In the genomic region with DNA sequence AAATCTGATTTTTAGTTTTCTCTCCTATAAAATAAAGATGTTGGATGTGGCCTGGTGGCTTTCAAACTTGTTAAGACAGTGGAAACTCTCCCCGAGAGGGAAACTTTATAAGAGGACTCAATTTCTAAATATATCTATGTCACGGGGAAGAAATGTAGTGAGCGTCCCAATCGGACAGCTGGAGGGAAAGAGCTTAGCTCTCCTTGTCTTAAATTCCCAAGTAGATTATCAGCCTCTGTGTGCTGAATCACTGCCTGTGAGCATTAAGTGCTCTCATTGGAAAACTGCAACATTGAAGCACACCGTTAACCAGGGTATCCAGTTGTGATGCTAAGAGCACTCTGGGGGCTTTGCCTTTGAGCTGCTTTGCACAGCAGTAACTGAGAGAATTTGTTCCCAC, we compare ENCODE assay signal across 15 mouse cellular contexts. TPM values are rescaled to one million over a fixed set of nuclear protein-coding genes. Genes with fewer than 3 reads are reported as not detected.
DNase-seq lines count a peak whose midpoint lies in the region; ATAC-seq and TF ChIP-seq lines count a peak whose summit lies in the region.
"Had no signal": no experiment of that assay in that cellular context is flagged by ENCODE, and none has a peak within 500 bp of the region (broad histone marks: within the 10 kb centered on the region; RNA-seq: fewer than 3 reads in every experiment).

No protein-coding gene starts in this region.

- no peak for DNase-seq in forebrain, postnatal 0 days
- no peak for DNase-seq in heart, postnatal 25 days (ENCODE audit: low spot score)
- DNase-seq in neural tube, embryonic 10.5 days (ENCODE audit: extremely low spot score, low spot score): no peak
- DNase-seq in kidney, adult 9 months: no peak
- DNase-seq: cerebellum, adult 8-10 months; gastrocnemius, postnatal 25 days had no signal

- no peaks in the 10 kb centered on the region for H3K36me3 ChIP-seq in forebrain, embryonic 13.5 days (ENCODE audit: poor library complexity, severe bottlenecking)
- no peaks in the 10 kb centered on the region for H3K36me3 ChIP-seq in forebrain, postnatal 0 days (ENCODE audit: insufficient read depth)
- no peaks in the 10 kb centered on the region for H3K36me3 ChIP-seq in heart, embryonic 15.5 days
- H3K36me3 ChIP-seq in neural tube, embryonic 13.5 days: no peaks in the 10 kb centered on the region
- no peaks in the 10 kb centered on the region for H3K36me3 ChIP-seq in stomach, embryonic 16.5 days (ENCODE audit: control insufficient read depth, insufficient read depth, low read length)
- H3K36me3 ChIP-seq: kidney, embryonic 15.5 days; liver, embryonic 12.5 days had no signal

- H3K4me1 ChIP-seq in forebrain, embryonic 13.5 days: peaks cover 49% of the 10 kb centered on the region
- peaks cover 25% of the 10 kb centered on the region; the same call in 1 of the 2 replicates for H3K4me1 ChIP-seq in forebrain, postnatal 0 days (ENCODE audit: insufficient read depth)
- peaks cover 25% of the 10 kb centered on the region for H3K4me1 ChIP-seq in heart, embryonic 15.5 days (replicated peaks)
- peaks cover 52% of the 10 kb centered on the region for H3K4me1 ChIP-seq in neural tube, embryonic 13.5 days (replicated peaks)
- H3K4me1 ChIP-seq in stomach, embryonic 16.5 days (ENCODE audit: control insufficient read depth, insufficient read depth, low read length): peaks cover 11% of the 10 kb centered on the region; the same call in 1 of the 2 replicates
- H3K4me1 ChIP-seq: liver, embryonic 12.5 days had no signal

- H3K9me3 ChIP-seq in forebrain, embryonic 13.5 days (replicated peaks): 0 out of 2 replicates have a peak, but pooled peaks cover 3% of the 10 kb centered on the region
- no peaks in the 10 kb centered on the region for H3K9me3 ChIP-seq in forebrain, postnatal 0 days (ENCODE audit: low read length)
- H3K9me3 ChIP-seq in heart, embryonic 15.5 days (replicated peaks): no peaks in the 10 kb centered on the region
- no peaks in the 10 kb centered on the region for H3K9me3 ChIP-seq in neural tube, embryonic 13.5 days
- no peaks in the 10 kb centered on the region for H3K9me3 ChIP-seq in stomach, embryonic 16.5 days (replicated peaks; ENCODE audit: control insufficient read depth, low read length)
- H3K9me3 ChIP-seq: kidney, embryonic 15.5 days; liver, embryonic 12.5 days had no signal

- TF ChIP-seq CTCF in forebrain, postnatal 0 days (IDR thresholded peaks at IDR 0.05; ENCODE audit: low read depth): no peak

- no peak overlapping the region for H3K4me3 ChIP-seq in forebrain, embryonic 13.5 days
- H3K4me3 ChIP-seq in forebrain, postnatal 0 days (ENCODE audit: low read depth, low read length): no peak overlapping the region
- H3K4me3 ChIP-seq in heart, embryonic 15.5 days: no peak overlapping the region
- no peak overlapping the region for H3K4me3 ChIP-seq in neural tube, embryonic 13.5 days
- H3K4me3 ChIP-seq in stomach, embryonic 16.5 days (replicated peaks; ENCODE audit: low read length): no peak overlapping the region
- H3K4me3 ChIP-seq: kidney, embryonic 15.5 days; liver, embryonic 12.5 days; myocyte had no signal

- no peak overlapping the region for H3K9ac ChIP-seq in forebrain, embryonic 13.5 days
- H3K9ac ChIP-seq in forebrain, postnatal 0 days: no peak overlapping the region
- no peak overlapping the region for H3K9ac ChIP-seq in heart, embryonic 15.5 days
- no peak overlapping the region for H3K9ac ChIP-seq in neural tube, embryonic 13.5 days
- H3K9ac ChIP-seq in stomach, embryonic 16.5 days (ENCODE audit: low read length): no peak overlapping the region
- H3K9ac ChIP-seq: kidney, embryonic 15.5 days; liver, embryonic 12.5 days had no signal

- peak overlapping the region; percentile 65; the same call in 1 of the 2 replicates for H3K27ac ChIP-seq in forebrain, embryonic 13.5 days
- H3K27ac ChIP-seq in forebrain, postnatal 0 days (ENCODE audit: low read depth, low read length): no peak overlapping the region
- peak overlapping the region; percentile 41; the same call in 1 of the 2 replicates for H3K27ac ChIP-seq in heart, embryonic 15.5 days
- H3K27ac ChIP-seq in neural tube, embryonic 13.5 days (replicated peaks): 0 out of 2 replicates have a peak overlapping the region, but pooled peaks have one; percentile 14
- H3K27ac ChIP-seq in stomach, embryonic 16.5 days (ENCODE audit: low read length): peak overlapping the region; percentile 5; the same call in 1 of the 2 replicates
- H3K27ac ChIP-seq: kidney, embryonic 15.5 days; liver, embryonic 12.5 days had no signal

- no peak overlapping the region for H3K4me2 ChIP-seq in forebrain, embryonic 13.5 days
- no peak overlapping the region for H3K4me2 ChIP-seq in forebrain, postnatal 0 days (ENCODE audit: low read depth)
- H3K4me2 ChIP-seq in heart, embryonic 15.5 days: no peak overlapping the region
- no peak overlapping the region for H3K4me2 ChIP-seq in neural tube, embryonic 13.5 days
- no peak overlapping the region for H3K4me2 ChIP-seq in stomach, embryonic 16.5 days (ENCODE audit: low read depth, low read length)
- H3K4me2 ChIP-seq: kidney, embryonic 15.5 days; liver, embryonic 12.5 days had no signal

- ATAC-seq in forebrain, embryonic 13.5 days: no peak
- no peak for ATAC-seq in forebrain, postnatal 0 days
- no peak for ATAC-seq in heart, embryonic 15.5 days (replicated peaks; ENCODE audit: insufficient number of reproducible peaks, insufficient read depth, low FRiP score, low read depth)
- ATAC-seq in neural tube, embryonic 13.5 days (ENCODE audit: low read depth): no peak
- ATAC-seq in stomach, embryonic 16.5 days (ENCODE audit: insufficient read depth, low FRiP score): no peak
- ATAC-seq: liver, embryonic 12.5 days; lung, postnatal 0 days; Patski had no signal

- WGBS in forebrain, embryonic 13.5 days: 54% methylated on average over 5 of the region's 5 CpGs
- WGBS in forebrain, postnatal 0 days: 42% methylated on average over 5 of the region's 5 CpGs
- 33% methylated on average over 5 of the region's 5 CpGs for WGBS in heart, embryonic 15.5 days
- 71% methylated on average over 5 of the region's 5 CpGs for WGBS in neural tube, embryonic 13.5 days
- WGBS in stomach, embryonic 16.5 days: 54% methylated on average over 5 of the region's 5 CpGs

- intact Hi-C loops in heart, postnatal 25 days (cut with DNase I): loop anchor here (10.0 kb wide), 1 partner anchor 407 kb away; no protein-coding TSS in a partner anchor

- H3K27me3 ChIP-seq in forebrain, embryonic 13.5 days: no peaks in the 10 kb centered on the region
- no peaks in the 10 kb centered on the region for H3K27me3 ChIP-seq in forebrain, postnatal 0 days (ENCODE audit: insufficient read depth, low read length)
- no peaks in the 10 kb centered on the region for H3K27me3 ChIP-seq in heart, embryonic 15.5 days
- H3K27me3 ChIP-seq in neural tube, embryonic 13.5 days: no peaks in the 10 kb centered on the region
- H3K27me3 ChIP-seq in stomach, embryonic 16.5 days (ENCODE audit: control insufficient read depth, insufficient read depth, low read length): no peaks in the 10 kb centered on the region
- H3K27me3 ChIP-seq: kidney, embryonic 15.5 days; liver, embryonic 12.5 days had no signal

RNA-seq across cellular contexts. Expression of a gene that starts 30.8 kb away (rescaled TPM):
- polyA plus RNA-seq in forebrain, embryonic 13.5 days (2015; fragmentation: Nextera tagmentation; extraction: Ambion mirVana): 33.6 and 38.2 TPM in 2 replicates
- total RNA-seq in forebrain, postnatal 0 days (2014; rRNA removed): 93.0 and 96.3 TPM in 2 replicates
- 25.7 and 33.2 TPM in 2 replicates for polyA plus RNA-seq in forebrain, postnatal 0 days (2015; fragmentation: Nextera tagmentation; extraction: Ambion mirVana)
- 11.0 and 11.9 TPM in 2 replicates for polyA plus RNA-seq in heart, embryonic 15.5 days (2015; fragmentation: Nextera tagmentation; extraction: Ambion mirVana)
- 10 to 100 TPM; 19.4 to 21.0 TPM for total RNA-seq in heart, postnatal 25 days (2021)
- polyA plus RNA-seq in neural tube, embryonic 13.5 days (2015; fragmentation: Nextera tagmentation; extraction: Ambion mirVana): 30.6 and 34.0 TPM in 2 replicates
- polyA plus RNA-seq in stomach, embryonic 16.5 days (2015; fragmentation: Nextera tagmentation; extraction: Ambion mirVana): 5.2 and 6.8 TPM in 2 replicates
